Mouse (Mus musculus) MEL (cell line): ENCODE measurements around the gene Tapbpl. TPM values are rescaled to one million over a fixed set of nuclear protein-coding genes. Genes with fewer than 3 reads are reported as not detected.

Source experiments
- DNase-seq: peaks from one replicate; pipeline ENCODE4 v3.0.0; 2011; ENCODE audit warnings: low read depth, low spot score
- H3K27ac ChIP-seq: 2 replicates; pipeline ENCODE4 v1.5.1; 2012; ENCODE audit warnings: low read depth, mild to moderate bottlenecking, control low read depth, low read length, moderate library complexity; ENCODE audit not compliant: control insufficient read depth
- H3K27me3 ChIP-seq, 2 experiments: fragments of 150-350 bp in 1 of 2; sonication (generic) in 1 of 2; 2 replicates each; pipeline ENCODE4 v1.6.1; 2012; ENCODE audit warnings: low read length in 2 of 2, mild to moderate bottlenecking in 2 of 2, improper control_type of control experiment in 1 of 2, moderate library complexity in 1 of 2; ENCODE audit not compliant: insufficient read depth in 2 of 2, control insufficient read depth in 1 of 2
- H3K36me3 ChIP-seq, 2 experiments: 2 replicates each; pipeline ENCODE4 v1.6.1; 2012 to 2014; ENCODE audit warnings: low read length in 2 of 2, improper control_type of control experiment in 1 of 2, inconsistent platforms in 1 of 2, mild to moderate bottlenecking in 1 of 2; ENCODE audit not compliant: insufficient read depth in 2 of 2, control insufficient read depth in 1 of 2
- H3K4me1 ChIP-seq, 2 experiments: fragments of 150-350 bp in 1 of 2; sonication (generic) in 1 of 2; 2 replicates each; pipeline ENCODE4 v1.6.1; 2012; ENCODE audit warnings: low read length in 2 of 2, improper control_type of control experiment in 1 of 2, mild to moderate bottlenecking in 1 of 2; ENCODE audit not compliant: insufficient read depth in 2 of 2, control insufficient read depth in 1 of 2
- H3K4me3 ChIP-seq, 2 experiments: fragments of 150-350 bp in 1 of 2; sonication (generic) in 1 of 2; 2 replicates each; pipeline ENCODE4 v1.5.1; 2012; ENCODE audit warnings: low read depth in 2 of 2, low read length in 2 of 2, mild to moderate bottlenecking in 2 of 2, moderate library complexity in 2 of 2, control low read depth in 1 of 2, improper control_type of control experiment in 1 of 2; ENCODE audit not compliant: control insufficient read depth in 1 of 2, insufficient read depth in 1 of 2
- H3K79me2 ChIP-seq: 2 replicates; pipeline ENCODE4 v1.6.1; 2012; ENCODE audit warnings: mild to moderate bottlenecking, low read length, moderate library complexity; ENCODE audit not compliant: control insufficient read depth, poor library complexity, insufficient read depth
- H3K9ac ChIP-seq: 2 replicates; pipeline ENCODE4 v1.6.1; 2012; ENCODE audit warnings: low read depth, mild to moderate bottlenecking, control low read depth, low read length, moderate library complexity; ENCODE audit not compliant: control insufficient read depth, poor library complexity, severe bottlenecking
- H3K9me3 ChIP-seq: fragments of 150-350 bp; sonication (generic); replicated peaks from 2 replicates; pipeline ENCODE4 v1.6.1; 2012; ENCODE audit warnings: mild to moderate bottlenecking, low read length, improper control_type of control experiment, moderate library complexity; ENCODE audit not compliant: insufficient read depth
- BHLHE40 ChIP-seq: IDR thresholded peaks from 2 replicates; pipeline ENCODE4 v1.6.1; 2012; ENCODE audit warnings: low read depth, mild to moderate bottlenecking, inconsistent platforms, low read length, improper control_type of control experiment, borderline replicate concordance
- CHD2 ChIP-seq: IDR thresholded peaks from 2 replicates; pipeline ENCODE4 v1.6.1; 2011; ENCODE audit warnings: low read length, improper control_type of control experiment
- CTCF ChIP-seq, 3 experiments: IDR thresholded peaks in 2 of 3; conservative IDR thresholded peaks in 1 of 3; 2 replicates each; pipeline ENCODE4 v1.5.1; 2011 to 2012; ENCODE audit warnings: low read length in 3 of 3, low read depth in 2 of 3, mild to moderate bottlenecking in 2 of 3, improper control_type of control experiment in 1 of 3, inconsistent platforms in 1 of 3, mixed read lengths in 1 of 3, moderate library complexity in 1 of 3; ENCODE audit not compliant: control insufficient read depth in 1 of 3, insufficient read depth in 1 of 3, poor library complexity in 1 of 3, severe bottlenecking in 1 of 3
- E2F4 ChIP-seq: IDR thresholded peaks from 2 replicates; pipeline ENCODE4 v1.6.1; 2011; ENCODE audit warnings: low read depth, low read length, improper control_type of control experiment, borderline replicate concordance
- ELF1 ChIP-seq: IDR thresholded peaks from 2 replicates; pipeline ENCODE4 v1.6.1; 2014; ENCODE audit warnings: low read depth, mild to moderate bottlenecking, inconsistent platforms, low read length, improper control_type of control experiment, moderate library complexity
- EP300 ChIP-seq, 2 experiments: IDR thresholded peaks; 2 replicates each; pipeline ENCODE4 v1.6.1; 2011; ENCODE audit warnings: improper control_type of control experiment in 2 of 2, low read length in 2 of 2, low read depth in 1 of 2, mild to moderate bottlenecking in 1 of 2
- GABPA ChIP-seq: IDR thresholded peaks from 2 replicates; pipeline ENCODE4 v1.6.1; 2012; ENCODE audit warnings: low read depth, mild to moderate bottlenecking, inconsistent platforms, low read length, improper control_type of control experiment, moderate library complexity
- GATA1 ChIP-seq: IDR thresholded peaks from 2 replicates; pipeline ENCODE4 v1.6.1; 2011; ENCODE audit warnings: low read depth, low read length, improper control_type of control experiment
- JUND ChIP-seq: IDR thresholded peaks from 2 replicates; pipeline ENCODE4 v1.6.1; 2011; ENCODE audit warnings: low read depth, mild to moderate bottlenecking, improper control_type of control experiment, low read length
- KAT2A ChIP-seq: conservative IDR thresholded peaks from 2 replicates; pipeline ENCODE4 v1.6.1; 2012; ENCODE audit warnings: low read depth, low read length, improper control_type of control experiment, inconsistent platforms
- MAFK ChIP-seq: IDR thresholded peaks from 2 replicates; pipeline ENCODE4 v1.6.1; 2011; ENCODE audit warnings: low read depth, mild to moderate bottlenecking, low read length, improper control_type of control experiment, borderline replicate concordance
- MAX ChIP-seq: IDR thresholded peaks from 2 replicates; pipeline ENCODE4 v1.6.1; 2011; ENCODE audit warnings: low read length, improper control_type of control experiment
- MEF2A ChIP-seq: IDR thresholded peaks from 2 replicates; pipeline ENCODE4 v1.6.1; 2014; ENCODE audit warnings: low read depth, mild to moderate bottlenecking, inconsistent platforms, low read length, improper control_type of control experiment; ENCODE audit not compliant: poor library complexity, insufficient replicate concordance, severe bottlenecking; ENCODE audit errors: extremely low read depth
- MYB ChIP-seq: IDR thresholded peaks from 2 replicates; pipeline ENCODE4 v1.6.1; 2011; ENCODE audit warnings: mild to moderate bottlenecking, low read depth, low read length, improper control_type of control experiment
- RAD21 ChIP-seq: IDR thresholded peaks from 2 replicates; pipeline ENCODE4 v1.6.1; 2011; ENCODE audit warnings: mild to moderate bottlenecking, low read depth, low read length, improper control_type of control experiment
- RCOR1 ChIP-seq: IDR thresholded peaks from 2 replicates; pipeline ENCODE4 v1.6.1; 2012; ENCODE audit warnings: low read depth, mild to moderate bottlenecking, inconsistent platforms, low read length, improper control_type of control experiment
- SMC3 ChIP-seq: IDR thresholded peaks from 2 replicates; pipeline ENCODE4 v1.6.1; 2011; ENCODE audit warnings: low read depth, low read length, improper control_type of control experiment
- TAL1 ChIP-seq: IDR thresholded peaks from 2 replicates; pipeline ENCODE4 v1.6.1; 2012; ENCODE audit warnings: mild to moderate bottlenecking, inconsistent platforms, low read length, moderate library complexity, mixed read lengths
- TCF12 ChIP-seq: IDR thresholded peaks from 2 replicates; pipeline ENCODE4 v1.6.1; 2014; ENCODE audit warnings: low read depth, mild to moderate bottlenecking, inconsistent platforms, low read length, improper control_type of control experiment, moderate library complexity
- UBTF ChIP-seq: IDR thresholded peaks from 2 replicates; pipeline ENCODE4 v1.6.1; 2012; ENCODE audit warnings: low read depth, mild to moderate bottlenecking, inconsistent platforms, low read length, improper control_type of control experiment, moderate library complexity, borderline replicate concordance; ENCODE audit not compliant: insufficient read depth
- USF1 ChIP-seq: IDR thresholded peaks from 2 replicates; pipeline ENCODE4 v1.6.1; 2014; ENCODE audit warnings: low read depth, mild to moderate bottlenecking, inconsistent platforms, low read length, improper control_type of control experiment, moderate library complexity
- ZKSCAN1 ChIP-seq: IDR thresholded peaks from 2 replicates; pipeline ENCODE4 v1.6.1; 2012; ENCODE audit warnings: low read depth, mild to moderate bottlenecking, inconsistent platforms, low read length, improper control_type of control experiment, moderate library complexity
- ZMIZ1 ChIP-seq: IDR thresholded peaks from 2 replicates; pipeline ENCODE4 v1.6.1; 2012; ENCODE audit warnings: low read depth, mild to moderate bottlenecking, inconsistent platforms, low read length, improper control_type of control experiment, moderate library complexity
- ZNF384 ChIP-seq: IDR thresholded peaks from 2 replicates; pipeline ENCODE4 v1.6.1; 2012; ENCODE audit warnings: low read depth, mild to moderate bottlenecking, inconsistent platforms, low read length, improper control_type of control experiment
- polyA plus RNA-seq, 2 experiments: library from polyadenylated mRNA; stranded (reverse) in 1 of 2; unstranded in 1 of 2; fragments of >175 nt in 1 of 2; fragments of >200 nt in 1 of 2; gene quantifications; 2 replicates each; pipeline versions ENCODE4 v1.2.1 to v1.2.4; 2012; ENCODE audit warnings: low replicate concordance in 2 of 2, low read depth in 1 of 2; ENCODE audit not compliant: insufficient read length in 2 of 2, insufficient read depth in 1 of 2, missing spikeins in 1 of 2
- total RNA-seq: library from RNA; depleted of rRNA; stranded (reverse); fragments of 300-350 nt; gene quantifications from 2 replicates; pipeline ENCODE4 v1.2.3, GENCODE M21; 2012

The Tapbpl gene
- total and polyA plus RNA-seq, 3 experiments: 2.5 to 5.2 TPM; not detected in 1

- H3K79me2 ChIP-seq: no peaks in the 10 kb centered on the region; the same call in 1 of the 2 replicates
- peaks cover 0 to 9% of the 10 kb centered on the region in 2 experiments; a peak in 1 of 4 replicates for H3K36me3 ChIP-seq
- no peak for DNase-seq
- H3K9me3 ChIP-seq: no peaks in the 10 kb centered on the region
- H3K4me3 ChIP-seq: no peak overlapping the region
- H3K9ac ChIP-seq: no peak overlapping the region
- H3K4me1 ChIP-seq: peaks cover 6 to 11% of the 10 kb centered on the region in 2 experiments
- H3K27ac ChIP-seq: no peak overlapping the region
- TF ChIP-seq UBTF (no peak), SMC3 (no peak), GABPA (no peak), GATA1 (no peak), MEF2A (no peak), RCOR1 (no peak), JUND (no peak), KAT2A (no peak), MAX (no peak), MYB (no peak)
- peaks cover 2 to 6% of the 10 kb centered on the region in 2 experiments; a peak in 1 of 4 replicates for H3K27me3 ChIP-seq
Observed at GRCm38 (mm10) chr6:125212621-125213020, 19.0 kb downstream of the Tapbpl start.

- Histone ChIP-seq H3K36me3 (peaks cover 0 to 5% of the 10 kb centered on the region in 2 experiments; a peak in 1 of 4 replicates), H3K79me2 (no peaks in the 10 kb centered on the region; the same call in 1 of the 2 replicates), H3K27ac (no peak overlapping the region), H3K9ac (no peak overlapping the region), H3K9me3 (no peaks in the 10 kb centered on the region), H3K4me1 (peaks cover 0 to 8% of the 10 kb centered on the region in 2 experiments; a peak in 2 of 4 replicates), H3K4me3 (no peak overlapping the region), H3K27me3 (peaks cover 2 to 6% of the 10 kb centered on the region in 2 experiments; a peak in 1 of 4 replicates)
- DNase-seq: peak; percentile 55
- TF ChIP-seq SMC3 (peak; percentile 53), USF1 (0 out of 2 replicates have a peak, but pooled peaks have one; percentile 8), TCF12 (no peak), CTCF (IDR thresholded peaks at IDR 0.05 in 2 of 3, conservative IDR thresholded peaks at IDR 0.05 in 1 of 3; ENCODE audit: control insufficient read depth in 1 of 3, insufficient read depth in 1 of 3, low read depth in 2 of 3, low read length in 3 of 3, poor library complexity in 1 of 3, severe bottlenecking in 1 of 3) (peak; percentile 25 to 56 (median 40); a peak in 5 of 6 replicates), RAD21 (peak; percentile 51), EP300 (IDR thresholded peaks at IDR 0.05; ENCODE audit: low read depth in 1 of 2, low read length in 2 of 2) (no peak)
Observed at GRCm38 (mm10) chr6:125210436-125210835, 21.2 kb downstream of the Tapbpl start.

GRCm38 (mm10) chr6:125197166-125197565, 34.5 kb downstream of the Tapbpl start:
- Histone ChIP-seq H3K36me3 (peaks cover 8 to 14% of the 10 kb centered on the region in 2 experiments), H3K9ac (no peak overlapping the region)

More at GRCm38 (mm10) chr6:125197166-125197565, 34.5 kb downstream of the Tapbpl start:
- no peak for DNase-seq
- H3K9me3 ChIP-seq: no peaks in the 10 kb centered on the region
- TF ChIP-seq ZMIZ1 (no peak), MEF2A (no peak), E2F4 (no peak), ZKSCAN1 (no peak), MAFK (no peak), ZNF384 (no peak), MYB (no peak), BHLHE40 (no peak), TAL1 (no peak), USF1 (no peak), ELF1 (no peak), CHD2 (no peak), RAD21 (no peak), UBTF (no peak), GABPA (no peak)
- TF ChIP-seq, all 39 proteins: peak for 0
- Histone ChIP-seq H3K4me3 (no peak overlapping the region), H3K79me2 (peaks cover 13% of the 10 kb centered on the region), H3K4me1 (peaks cover 0 to 6% of the 10 kb centered on the region in 2 experiments; a peak in 2 of 4 replicates), H3K27ac (no peak overlapping the region), H3K27me3 (no peaks in the 10 kb centered on the region)
